Mouse (Mus musculus): ENCODE data around the gene Eef1akmt3.

GRCm38 (mm10) chr10:127002056-127002455, 39.3 kb downstream of the Eef1akmt3 start:
- TF ChIP-seq CTCF (IDR thresholded peaks at IDR 0.05), result no peak
- no peak for TF ChIP-seq POLR2A (IDR thresholded peaks at IDR 0.05; ENCODE audit: insufficient read depth, low read depth, low read length)
